8 mouse cellular contexts compared by ENCODE assay signal in genomic region chr11:80300551-80301315, GRCm38 (mm10). TPM values are rescaled to one million over a fixed set of nuclear protein-coding genes. Genes with fewer than 3 reads are reported as not detected.
DNase-seq lines count a peak whose midpoint lies in the region; ATAC-seq and TF ChIP-seq lines count a peak whose summit lies in the region.

Rhbdl3 (plus strand) TSS chr11:80300912.

- H3K4me1 ChIP-seq in intestine, postnatal 0 days (replicated peaks; ENCODE audit: control insufficient read depth, insufficient read depth, low read length), result no peaks in the 10 kb centered on the region
- H3K4me1 ChIP-seq in limb, embryonic 11.5 days (ENCODE audit: control insufficient read depth, insufficient read depth, low read length), result peaks cover 3% of the 10 kb centered on the region; the same call in 1 of the 2 replicates
- H3K4me1 ChIP-seq in midbrain, embryonic 14.5 days (ENCODE audit: control insufficient read depth, insufficient read depth, low read length), result peaks cover 34% of the 10 kb centered on the region

- H3K27ac ChIP-seq in intestine, postnatal 0 days (ENCODE audit: low read depth, low read length), result no peak within 1 kb of the TSS
- H3K27ac ChIP-seq in limb, embryonic 11.5 days (replicated peaks; ENCODE audit: low read depth, low read length), result no peak within 1 kb of the TSS
- H3K27ac ChIP-seq in midbrain, embryonic 14.5 days (replicated peaks; ENCODE audit: low read depth, low read length), result peak within 1 kb of the TSS; percentile 86

- TF ChIP-seq CTCF in intestine, postnatal 0 days (IDR thresholded peaks at IDR 0.05; ENCODE audit: low read depth), result no peak

- WGBS in intestine, postnatal 0 days, result under 1% methylated on average over 52 of the region's 81 CpGs
- WGBS in limb, embryonic 11.5 days, result under 1% methylated on average over 67 of the region's 81 CpGs
- WGBS in midbrain, embryonic 14.5 days, result under 1% methylated on average over 71 of the region's 81 CpGs

- H3K4me3 ChIP-seq in intestine, postnatal 0 days (ENCODE audit: low read depth, low read length), result peak within 1 kb of the TSS; percentile 68
- H3K4me3 ChIP-seq in limb, embryonic 11.5 days (ENCODE audit: low read depth, low read length), result peak within 1 kb of the TSS; percentile 49
- H3K4me3 ChIP-seq in midbrain, embryonic 14.5 days (replicated peaks; ENCODE audit: low read depth, low read length), result peak within 1 kb of the TSS; percentile 71

- DNase-seq in adrenal gland, adult (ENCODE audit: inconsistent age in 2 of 2, low spot score in 1 of 2), result peak; percentile 79 to 86
- DNase-seq in adrenal gland, postnatal 4 days (ENCODE audit: low spot score in 2 of 2), result no peak
- DNase-seq in embryo, embryonic 10 days (ENCODE audit: low spot score), result peak; percentile 73
- DNase-seq in heart, adult 18-20 months, result peak; percentile 76 to 79
- peak; percentile 63 for DNase-seq in limb, embryonic 11.5 days (ENCODE audit: low spot score)
- peak; percentile 81 for DNase-seq in midbrain, embryonic 14.5 days
- DNase-seq in splenic B cell, adult 2 months (ENCODE audit: low read depth, low spot score), result peak; percentile 47

- no peaks in the 10 kb centered on the region for H3K9me3 ChIP-seq in intestine, postnatal 0 days (ENCODE audit: control insufficient read depth)
- H3K9me3 ChIP-seq in limb, embryonic 11.5 days (ENCODE audit: control insufficient read depth, low read length), result no peaks in the 10 kb centered on the region; the same call in 1 of the 2 replicates
- H3K9me3 ChIP-seq in midbrain, embryonic 14.5 days (ENCODE audit: control insufficient read depth, low read length), result no peaks in the 10 kb centered on the region

- H3K4me2 ChIP-seq in intestine, postnatal 0 days (replicated peaks; ENCODE audit: low read depth), result peak within 1 kb of the TSS; percentile 98
- peak within 1 kb of the TSS; percentile 99 for H3K4me2 ChIP-seq in limb, embryonic 11.5 days (ENCODE audit: low read depth, severe bottlenecking)
- H3K4me2 ChIP-seq in midbrain, embryonic 14.5 days (ENCODE audit: low read length), result peak within 1 kb of the TSS; percentile 99

- ATAC-seq in intestine, postnatal 0 days, result peak; percentile 44
- peak; percentile 59 for ATAC-seq in limb, embryonic 11.5 days (ENCODE audit: insufficient number of reproducible peaks, low FRiP score, low TSS enrichment, low read depth)
- ATAC-seq in midbrain, embryonic 14.5 days (ENCODE audit: low FRiP score, low TSS enrichment), result peak; percentile 55

- H3K27me3 ChIP-seq in intestine, postnatal 0 days (replicated peaks; ENCODE audit: control insufficient read depth, insufficient read depth, low read length), result peaks cover 45% of the 10 kb centered on the region
- H3K27me3 ChIP-seq in limb, embryonic 11.5 days (ENCODE audit: control insufficient read depth, insufficient read depth, low read length), result peaks cover 47% of the 10 kb centered on the region
- no peaks in the 10 kb centered on the region; the same call in 1 of the 2 replicates for H3K27me3 ChIP-seq in midbrain, embryonic 14.5 days (ENCODE audit: control insufficient read depth, insufficient read depth, low read length)
- peaks cover 1% of the 10 kb centered on the region; the same call in 1 of the 2 replicates for H3K27me3 ChIP-seq in splenic B cell, adult 2 months (ENCODE audit: control insufficient read depth, insufficient read depth, low read length, poor library complexity, severe bottlenecking)

- no peaks in the 10 kb centered on the region for H3K36me3 ChIP-seq in intestine, postnatal 0 days (ENCODE audit: control insufficient read depth, insufficient read depth)
- H3K36me3 ChIP-seq in limb, embryonic 11.5 days (ENCODE audit: control insufficient read depth, insufficient read depth, low read length), result no peaks in the 10 kb centered on the region
- H3K36me3 ChIP-seq in midbrain, embryonic 14.5 days (ENCODE audit: control insufficient read depth, insufficient read depth, low read length), result no peaks in the 10 kb centered on the region
- H3K36me3 ChIP-seq in splenic B cell, adult 2 months (ENCODE audit: control insufficient read depth, insufficient read depth, low read length, poor library complexity, severe bottlenecking), result no peaks in the 10 kb centered on the region

- peak within 1 kb of the TSS; percentile 59 for H3K9ac ChIP-seq in intestine, postnatal 0 days (ENCODE audit: low read depth, low read length)
- peak within 1 kb of the TSS; percentile 41 for H3K9ac ChIP-seq in limb, embryonic 11.5 days (ENCODE audit: low read length)
- peak within 1 kb of the TSS; percentile 73 for H3K9ac ChIP-seq in midbrain, embryonic 14.5 days (replicated peaks; ENCODE audit: low read length)

RNA-seq across cellular contexts. Expression of gene Rhbdl3, which starts in this region (rescaled TPM):
- 1 to 10 TPM; 3.9 to 4.6 TPM for total RNA-seq in adrenal gland, postnatal 4 days (2021)
- 1 to 10 TPM; 5.2 to 7.0 TPM for total RNA-seq in heart, adult 18-20 months (2021)
- 1.3 and 1.4 TPM in 2 replicates for polyA plus RNA-seq in intestine, postnatal 0 days (2015; fragmentation: Nextera tagmentation; extraction: Ambion mirVana)
- polyA plus RNA-seq in limb, embryonic 11.5 days (2014; fragmentation: Nextera tagmentation; extraction: Ambion mirVana), result 0.56 and 0.60 TPM in 2 replicates
- polyA plus RNA-seq in midbrain, embryonic 14.5 days (2014; fragmentation: Nextera tagmentation; extraction: Ambion mirVana), result 7.3 and 12.2 TPM in 2 replicates

Comparison
In these comparisons a context has a peak if more than half of its experiments do, and no peak if none do; other contexts are left out.
1. DNase-seq: peak in adrenal gland, adult (2 of 2), embryo, embryonic 10 days (single experiment), heart, adult 18-20 months (2 of 2), midbrain, embryonic 14.5 days (single experiment) and splenic B cell, adult 2 months (single experiment); none in adrenal gland, postnatal 4 days (0 of 2).
2. Peak in DNase-seq, ATAC-seq, H3K4me3 ChIP-seq, H3K9ac ChIP-seq and H3K4me2 ChIP-seq in limb, embryonic 11.5 days; RNA of the gene not detected or under 1 TPM.
3. Peak in every context shown above with its lines, with median percentiles within 50 percentile points of each other: ATAC-seq, H3K4me2 ChIP-seq, H3K4me3 ChIP-seq and H3K9ac ChIP-seq.